Mouse (Mus musculus): ENCODE measurements around the gene Yars.
A peak's percentile ranks its signal among the peaks of the same experiment; 100 is the strongest.

Yars gene

DNA sequence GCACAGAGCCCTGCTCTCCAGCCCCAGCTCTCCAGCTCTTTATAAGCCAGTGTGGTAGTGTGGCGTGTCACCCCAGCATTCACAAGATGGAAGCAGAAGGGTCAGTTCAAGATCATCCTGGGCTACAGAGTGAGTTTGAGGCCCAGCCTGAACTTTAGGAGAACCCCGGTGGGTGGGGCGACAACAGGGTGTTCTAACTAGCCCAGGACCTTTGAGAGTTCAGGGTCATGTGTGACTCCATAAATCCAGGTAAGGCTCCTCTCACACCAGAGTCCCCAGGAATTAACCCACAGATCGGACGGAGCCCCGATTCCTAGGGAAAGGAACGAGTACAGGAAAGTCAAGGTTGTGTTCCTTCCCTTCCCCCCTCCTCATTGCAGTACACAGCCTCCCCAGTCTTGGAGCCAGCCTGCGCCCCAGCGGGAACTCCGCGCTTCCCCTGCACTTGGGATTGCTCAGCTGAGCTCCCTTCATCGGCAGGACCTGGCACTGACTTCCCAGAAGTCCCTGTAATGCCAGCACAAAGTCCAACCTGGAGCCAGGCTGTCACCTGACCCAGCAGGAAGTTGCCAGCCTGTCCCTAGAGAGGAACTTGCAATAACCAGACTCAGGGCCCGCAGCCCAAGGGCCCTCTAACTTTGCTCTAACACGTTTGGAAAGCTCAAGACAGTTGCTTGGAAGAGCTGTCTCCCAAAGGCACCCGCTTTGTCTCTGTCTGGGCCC, 61.4 kb downstream of the Yars start:
- no peak for DNase-seq (ENCODE audit: low read depth, low spot score)

- peak; percentile 73 for DNase-seq (ENCODE audit: low read depth, low spot score)
Measured at GRCm38 (mm10) chr4:129251482-129252125, 62.0 kb downstream of the Yars start.

- DNase-seq (ENCODE audit: low read depth, low spot score): no peak
Measured at GRCm38 (mm10) chr4:129252492-129252891, 62.9 kb downstream of the Yars start.

GRCm38 (mm10) chr4:129254571-129254970, 65.0 kb downstream of the Yars start:
- no peak for DNase-seq (ENCODE audit: low read depth, low spot score)

DNA sequence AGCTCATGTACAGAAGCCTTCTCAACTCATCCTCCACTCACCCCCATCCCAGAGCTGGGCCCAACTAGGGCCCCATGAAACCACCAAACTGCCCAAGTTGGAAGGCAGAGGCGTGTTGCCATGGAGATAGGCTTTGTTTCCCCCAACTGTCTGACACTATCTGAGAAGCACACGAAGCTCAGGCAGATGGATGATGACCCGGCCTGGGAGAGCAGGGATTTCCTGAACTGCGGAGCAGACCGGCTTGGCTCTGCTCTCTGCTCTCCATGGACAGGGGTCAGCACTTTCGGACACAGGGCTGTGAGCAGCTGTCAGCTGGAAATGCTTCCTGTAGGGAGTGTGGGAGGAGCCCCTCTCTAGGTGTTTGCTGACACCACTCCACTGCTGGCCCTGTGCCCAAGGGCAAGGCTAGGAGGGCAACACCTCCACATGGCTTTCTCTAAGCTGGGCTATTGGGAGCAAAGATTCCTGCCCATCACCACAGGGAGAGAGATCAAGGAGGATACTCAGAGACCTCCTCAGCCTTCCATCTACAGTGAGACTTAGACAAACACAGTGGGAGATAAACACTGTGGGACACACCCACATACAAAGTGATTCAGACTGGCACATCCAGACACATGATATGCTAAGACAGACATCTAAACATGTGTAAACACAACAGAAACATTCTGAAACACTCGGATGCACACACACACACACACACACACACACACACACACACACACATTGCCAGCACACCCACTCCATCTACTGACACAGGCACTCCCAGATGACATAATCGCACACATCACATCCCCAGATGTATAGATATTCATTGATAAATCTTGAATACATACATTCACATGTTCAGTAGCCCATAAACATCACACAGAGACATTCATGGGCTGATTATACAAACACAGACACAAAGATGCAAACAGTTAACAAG, 67.2 kb downstream of the Yars start:
- no peak for DNase-seq (ENCODE audit: low read depth, low spot score)

DNA sequence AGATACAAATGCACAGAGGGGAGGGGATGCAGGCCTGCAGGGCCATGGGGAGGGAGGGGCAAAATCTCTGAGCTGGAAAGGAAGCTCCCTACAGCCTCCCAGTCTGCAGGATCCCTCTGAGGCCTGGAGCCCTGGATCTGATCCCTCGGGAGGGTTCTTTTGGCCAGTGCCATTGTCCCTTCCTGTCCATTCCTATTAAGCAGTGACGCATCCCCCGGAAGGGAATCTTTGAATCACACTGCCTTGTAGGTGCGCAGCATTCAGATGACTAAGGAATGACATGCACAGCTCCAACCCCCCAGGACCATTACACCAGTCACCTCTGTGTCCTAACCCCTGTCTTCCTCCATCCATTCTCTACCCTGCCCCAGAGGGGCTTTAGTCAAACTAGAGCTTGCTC, 69.5 kb downstream of the Yars start:
- DNase-seq (ENCODE audit: low read depth, low spot score): no peak

DNA sequence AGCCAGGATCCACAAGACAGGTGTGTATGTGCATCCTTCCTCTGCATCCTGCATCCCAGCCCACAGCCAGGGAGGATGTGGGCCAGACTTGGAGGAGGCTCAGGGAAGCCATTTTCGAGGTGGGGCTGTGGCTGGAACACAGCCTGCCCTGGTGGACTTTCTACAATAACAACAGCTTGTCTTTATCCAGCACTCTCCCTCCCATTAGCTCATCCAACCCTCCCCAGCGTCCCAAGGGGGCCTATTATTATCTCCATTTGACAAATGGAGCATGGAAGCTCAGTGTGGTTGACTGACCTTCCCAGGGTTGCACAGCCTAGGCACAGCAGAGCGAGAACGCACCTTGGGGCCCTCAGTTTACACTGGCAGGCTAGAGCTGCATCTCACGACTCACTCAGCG, 71.1 kb downstream of the Yars start:
- no peak for DNase-seq (ENCODE audit: low read depth, low spot score)

DNA sequence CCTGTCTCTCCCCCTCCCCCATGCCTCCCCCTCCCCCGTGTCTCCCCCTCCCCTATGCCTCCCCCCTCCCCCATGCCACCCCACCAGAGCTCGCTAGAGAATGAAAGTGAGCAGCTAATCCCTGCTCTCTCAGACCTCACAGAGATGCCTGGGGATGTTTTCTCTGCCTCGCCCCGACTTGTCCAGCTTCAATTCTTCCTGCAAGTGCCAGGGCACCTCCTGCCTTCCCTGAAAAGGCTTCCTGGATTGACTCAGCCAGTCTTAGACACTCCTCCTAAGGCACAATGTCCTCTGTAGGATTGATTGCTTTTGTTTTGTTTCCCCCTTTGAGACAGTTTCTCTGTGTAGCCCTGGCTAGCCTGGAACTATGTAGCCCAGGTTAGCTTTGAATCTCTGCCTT, 71.6 kb downstream of the Yars start, which contains the start of gene C77080:
Gene C77080 (minus strand): TSS at position 209 of the 400 bp plus-strand sequence.
- no peak for DNase-seq (ENCODE audit: low read depth, low spot score)

- no peak for DNase-seq (ENCODE audit: low read depth, low spot score)
Measured at GRCm38 (mm10) chr4:129263225-129264021, 73.9 kb downstream of the Yars start.

GRCm38 (mm10) chr4:129266191-129266590, 76.6 kb downstream of the Yars start:
- no peak for DNase-seq (ENCODE audit: low read depth, low spot score)

- no peak for DNase-seq (ENCODE audit: low read depth, low spot score)
Measured at GRCm38 (mm10) chr4:129266821-129267220, 77.3 kb downstream of the Yars start.

GRCm38 (mm10) chr4:129268698-129269097, 79.1 kb downstream of the Yars start:
- no peak for DNase-seq (ENCODE audit: low read depth, low spot score)

Measured in WW6 (cell line).